Mouse (Mus musculus): ENCODE results near the gene Arf3. TPM values are rescaled to one million over a fixed set of nuclear protein-coding genes. Genes with fewer than 3 reads are reported as not detected.

Arf3 gene
- total and polyA plus RNA-seq, 2 experiments from 2014 or later: 92.9 to 127 TPM

DNA sequence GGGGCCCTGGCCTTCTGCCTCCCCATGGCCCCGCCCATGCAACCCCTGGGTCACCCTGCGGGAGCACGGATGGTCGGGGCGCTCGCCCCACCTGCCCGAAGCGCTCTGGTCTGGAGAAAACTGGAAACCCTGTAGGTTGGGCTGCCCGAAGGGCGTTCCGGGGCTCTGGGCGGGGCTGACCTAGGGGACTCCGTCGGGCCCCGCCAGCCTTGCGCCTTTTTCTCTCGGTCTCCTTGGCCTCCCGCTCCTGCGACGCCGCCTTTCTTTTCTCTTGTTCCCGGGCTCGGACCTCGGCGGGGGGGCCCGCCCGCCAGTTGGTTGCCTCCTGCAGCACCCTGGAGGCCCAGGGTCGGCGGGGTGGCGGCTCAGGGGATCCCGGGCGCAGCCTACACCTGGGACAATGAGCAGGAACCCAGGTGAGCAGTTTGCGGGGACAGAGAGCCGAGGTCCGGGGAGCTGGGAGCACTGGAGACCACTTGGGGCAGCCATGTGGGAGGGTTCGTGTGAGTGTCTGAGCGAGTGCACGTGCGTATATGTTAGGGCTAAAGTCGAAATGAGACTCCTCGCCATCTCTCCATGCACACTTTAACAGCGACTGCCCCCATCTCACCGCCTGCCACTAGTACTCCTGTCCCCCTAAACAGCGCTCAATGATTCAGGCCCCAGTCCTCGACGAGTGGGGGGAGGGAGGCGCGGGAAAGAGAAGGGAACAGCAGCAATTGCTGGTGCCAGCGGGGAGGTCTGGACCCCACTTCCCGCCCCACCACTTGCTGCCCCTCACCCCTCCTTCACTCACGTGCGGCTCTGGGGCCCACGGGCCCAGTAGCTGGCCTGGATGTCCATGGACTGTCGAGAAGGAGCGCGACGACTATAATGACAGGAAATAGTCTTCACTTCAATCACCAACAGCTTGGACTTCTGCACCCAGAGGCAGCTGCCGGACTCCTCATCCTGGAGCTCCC, 44.1 kb upstream of the Arf3 start:
- H3K9ac ChIP-seq (replicated peaks; ENCODE audit: low read length): peak overlapping the region; percentile 34; the same call in 1 of the 2 replicates
- ATAC-seq: no peak
- H3K9me3 ChIP-seq (ENCODE audit: low read length): no peaks in the 10 kb centered on the region
- no peak for DNase-seq (ENCODE audit: low spot score)
- peak overlapping the region; percentile 70 for H3K4me2 ChIP-seq (ENCODE audit: low read depth, low read length)
- H3K27ac ChIP-seq: no peak overlapping the region
- no peaks in the 10 kb centered on the region for H3K36me3 ChIP-seq (ENCODE audit: insufficient read depth, low read length)
- peaks cover 58% of the 10 kb centered on the region for H3K27me3 ChIP-seq (ENCODE audit: insufficient read depth, low read length)
- H3K4me1 ChIP-seq (ENCODE audit: insufficient read depth, low read length): peaks cover 25% of the 10 kb centered on the region; the same call in 1 of the 2 replicates
- peak overlapping the region; percentile 50 for H3K4me3 ChIP-seq (ENCODE audit: low read length)
- no peak for TF ChIP-seq CTCF (IDR thresholded peaks at IDR 0.05; ENCODE audit: low read depth)
- WGBS: 1% methylated on average over 55 of the region's 58 CpGs

DNA sequence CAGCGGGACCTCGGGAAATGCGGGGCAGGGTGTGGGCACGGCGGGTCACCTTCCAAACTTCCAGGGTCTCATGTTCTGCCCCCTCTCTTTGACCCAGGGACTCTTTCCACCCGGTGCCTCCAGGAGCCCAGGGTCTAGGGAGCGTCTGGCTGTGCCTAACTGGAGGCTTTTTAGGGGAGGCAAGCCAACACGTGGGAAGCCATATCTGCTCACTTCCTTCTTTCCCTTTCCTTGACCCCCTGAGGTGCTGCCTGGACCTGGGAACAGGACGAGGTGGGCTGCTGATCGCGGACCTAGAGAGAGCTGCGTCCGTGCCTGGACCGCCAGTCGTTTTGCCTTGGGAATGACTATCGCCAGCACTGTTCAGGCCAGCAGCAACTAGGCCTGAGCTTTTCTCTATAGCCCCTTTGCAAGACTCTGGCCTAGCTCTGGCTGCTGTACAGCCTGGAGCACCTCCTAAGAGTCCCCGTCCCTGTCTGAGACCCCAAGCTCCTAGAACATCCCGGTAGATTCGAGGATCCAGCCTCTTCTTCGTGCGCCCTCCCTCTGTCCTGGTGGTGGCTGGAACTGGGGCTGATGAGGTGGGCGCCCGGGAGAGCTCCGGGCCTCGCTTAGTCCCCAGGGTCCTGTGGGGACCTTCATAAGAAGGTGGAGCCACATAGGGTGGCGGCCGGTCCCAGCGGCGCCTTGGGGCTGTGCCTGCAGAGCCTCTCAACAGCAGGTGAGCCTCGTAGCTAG, 43.2 kb upstream of the Arf3 start:
- ATAC-seq (no peak), DNase-seq (ENCODE audit: low spot score) (no peak)
- peaks cover 25% of the 10 kb centered on the region; the same call in 1 of the 2 replicates for H3K4me1 ChIP-seq (ENCODE audit: insufficient read depth, low read length)
- no peaks in the 10 kb centered on the region for H3K36me3 ChIP-seq (ENCODE audit: insufficient read depth, low read length)
- H3K9ac ChIP-seq (replicated peaks; ENCODE audit: low read length): no peak overlapping the region
- H3K9me3 ChIP-seq (ENCODE audit: low read length): no peaks in the 10 kb centered on the region
- peaks cover 64% of the 10 kb centered on the region for H3K27me3 ChIP-seq (ENCODE audit: insufficient read depth, low read length)
- WGBS: 12% methylated on average over 30 of the region's 30 CpGs
- H3K4me3 ChIP-seq (ENCODE audit: low read length): peak overlapping the region; percentile 50
- H3K27ac ChIP-seq: no peak overlapping the region
- H3K4me2 ChIP-seq (ENCODE audit: low read depth, low read length): peak overlapping the region; percentile 85
- TF ChIP-seq CTCF (IDR thresholded peaks at IDR 0.05; ENCODE audit: low read depth): no peak

DNA sequence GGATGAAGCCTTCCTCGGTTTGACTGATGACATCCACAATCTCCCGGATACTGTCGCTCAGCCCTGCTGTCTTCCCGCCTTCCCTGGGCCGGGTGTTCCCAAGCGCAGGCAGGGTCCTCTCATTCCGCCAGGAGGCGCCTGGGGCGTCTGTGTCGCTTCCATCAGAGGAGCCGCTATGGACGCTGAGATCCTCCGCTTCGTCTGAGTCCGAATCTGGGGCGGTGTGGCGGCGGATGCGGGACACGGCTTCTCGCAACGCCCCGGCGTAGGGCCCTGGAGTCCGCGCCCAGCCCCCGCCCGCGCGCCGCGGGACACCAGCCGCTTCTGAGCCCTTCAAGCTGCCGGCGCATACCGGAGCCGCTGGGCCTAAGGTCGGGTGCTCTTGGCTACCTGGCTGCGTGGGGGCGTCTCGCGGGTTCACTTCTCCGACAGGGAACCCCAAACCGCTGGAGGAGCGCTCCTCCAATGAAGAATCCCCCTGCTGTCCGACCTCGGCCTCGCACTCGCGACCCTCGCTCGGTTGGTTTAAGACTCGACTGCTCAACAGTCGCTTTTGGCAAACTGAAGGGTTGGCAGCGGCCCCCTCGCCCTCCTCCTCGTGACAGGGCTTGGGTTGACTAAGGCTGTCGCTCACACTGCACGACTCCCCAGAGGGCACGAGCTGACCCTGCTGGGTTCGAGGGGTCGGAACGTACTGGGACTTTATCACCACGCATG, 42.5 kb upstream of the Arf3 start:
- peak; percentile 85 for DNase-seq (ENCODE audit: low spot score)
- Histone ChIP-seq H3K9ac (replicated peaks; ENCODE audit: low read length) (peak overlapping the region; percentile 49), H3K27ac (no peak overlapping the region), H3K27me3 (ENCODE audit: insufficient read depth, low read length) (peaks cover 71% of the 10 kb centered on the region), H3K9me3 (ENCODE audit: low read length) (no peaks in the 10 kb centered on the region), H3K4me2 (ENCODE audit: low read depth, low read length) (peak overlapping the region; percentile 85), H3K4me3 (ENCODE audit: low read length) (peak overlapping the region; percentile 47), H3K36me3 (ENCODE audit: insufficient read depth, low read length) (no peaks in the 10 kb centered on the region), H3K4me1 (ENCODE audit: insufficient read depth, low read length) (peaks cover 25% of the 10 kb centered on the region; the same call in 1 of the 2 replicates)
- peak; percentile 61 for ATAC-seq
- peak; percentile 75 for TF ChIP-seq CTCF (IDR thresholded peaks at IDR 0.05; ENCODE audit: low read depth)
- 1% methylated on average over 57 of the region's 64 CpGs for WGBS

DNA sequence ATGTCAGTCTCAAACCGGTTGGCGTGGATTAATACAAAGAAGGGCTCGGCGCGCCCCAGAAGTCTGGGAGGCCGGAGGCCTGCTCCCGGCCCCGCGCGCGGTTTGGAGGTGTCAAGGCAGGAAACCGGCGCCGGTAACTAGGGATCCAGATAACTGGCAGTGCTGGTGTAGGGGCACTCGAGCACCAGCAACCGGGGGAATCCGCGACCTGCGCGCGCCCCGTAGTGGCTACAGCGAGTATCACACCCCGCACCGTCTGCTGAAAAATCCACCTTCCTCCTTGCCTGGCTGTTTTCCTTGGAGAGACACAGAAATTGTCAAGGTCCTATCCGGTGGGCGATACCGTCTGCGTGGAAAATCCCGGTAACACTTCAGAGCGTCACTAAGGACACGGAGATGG, 41.0 kb upstream of the Arf3 start:
- Histone ChIP-seq H3K4me2 (ENCODE audit: low read depth, low read length) (peak overlapping the region; percentile 48), H3K4me1 (ENCODE audit: insufficient read depth, low read length) (peaks cover 25% of the 10 kb centered on the region; the same call in 1 of the 2 replicates), H3K36me3 (ENCODE audit: insufficient read depth, low read length) (no peaks in the 10 kb centered on the region), H3K27me3 (ENCODE audit: insufficient read depth, low read length) (peaks cover 70% of the 10 kb centered on the region), H3K9me3 (ENCODE audit: low read length) (no peaks in the 10 kb centered on the region), H3K27ac (no peak overlapping the region), H3K4me3 (ENCODE audit: low read length) (peak overlapping the region; percentile 24), H3K9ac (replicated peaks; ENCODE audit: low read length) (no peak overlapping the region)
- peak; percentile 89 for TF ChIP-seq CTCF (IDR thresholded peaks at IDR 0.05; ENCODE audit: low read depth)
- ATAC-seq (no peak), DNase-seq (ENCODE audit: low spot score) (peak; percentile 87)
- WGBS: under 1% methylated on average over 32 of the region's 32 CpGs

DNA sequence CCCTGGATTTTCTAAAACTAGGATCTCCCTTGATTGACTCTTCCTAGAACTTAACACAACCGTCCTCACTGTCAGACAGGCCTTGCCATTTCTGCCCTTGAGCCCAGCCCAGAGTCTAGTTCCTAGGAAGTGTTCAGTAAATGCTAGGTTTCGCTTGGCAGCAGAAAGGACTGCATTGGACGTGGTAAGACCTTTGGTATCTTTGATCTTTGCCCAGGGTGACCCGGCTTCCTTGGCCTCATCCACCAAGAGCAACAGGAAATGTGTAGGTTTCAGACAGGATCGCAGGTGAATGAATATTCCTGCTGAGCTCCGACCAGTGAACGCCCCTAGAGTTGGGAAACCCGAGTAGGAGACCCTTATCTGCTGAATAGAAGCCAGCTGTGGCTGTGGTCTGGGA, 39.9 kb upstream of the Arf3 start:
- Histone ChIP-seq H3K4me1 (ENCODE audit: insufficient read depth, low read length) (peaks cover 17% of the 10 kb centered on the region; the same call in 1 of the 2 replicates), H3K4me2 (ENCODE audit: low read depth, low read length) (no peak overlapping the region), H3K4me3 (ENCODE audit: low read length) (no peak overlapping the region), H3K9me3 (ENCODE audit: low read length) (no peaks in the 10 kb centered on the region), H3K27me3 (ENCODE audit: insufficient read depth, low read length) (peaks cover 62% of the 10 kb centered on the region), H3K36me3 (ENCODE audit: insufficient read depth, low read length) (no peaks in the 10 kb centered on the region), H3K27ac (no peak overlapping the region), H3K9ac (replicated peaks; ENCODE audit: low read length) (no peak overlapping the region)
- DNase-seq (ENCODE audit: low spot score): no peak
- WGBS: 10% methylated on average over 8 of the region's 8 CpGs
- no peak for ATAC-seq
- no peak for TF ChIP-seq CTCF (IDR thresholded peaks at IDR 0.05; ENCODE audit: low read depth)

DNA sequence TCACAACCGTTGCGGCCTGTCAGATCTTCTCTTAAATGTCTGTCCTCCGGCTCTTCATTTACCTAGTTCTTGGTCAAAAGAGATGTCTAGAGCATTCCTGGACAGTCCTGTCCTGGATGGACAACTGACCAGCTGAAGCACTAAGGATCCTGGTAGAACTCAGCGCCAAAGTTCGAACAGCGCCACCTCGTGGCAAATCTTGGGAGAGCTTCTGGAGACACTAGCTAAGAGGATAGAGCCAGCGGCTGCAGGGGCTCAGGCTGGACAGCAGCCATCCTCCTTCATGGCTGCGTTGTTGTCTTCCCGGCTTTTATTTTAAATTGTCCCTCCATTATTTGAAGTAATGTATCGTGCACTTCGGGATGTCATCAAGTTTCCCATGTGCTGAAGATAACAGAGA, 36.4 kb upstream of the Arf3 start:
- Histone ChIP-seq H3K36me3 (ENCODE audit: insufficient read depth, low read length) (no peaks in the 10 kb centered on the region), H3K4me2 (ENCODE audit: low read depth, low read length) (no peak overlapping the region), H3K9me3 (ENCODE audit: low read length) (no peaks in the 10 kb centered on the region), H3K27ac (no peak overlapping the region), H3K9ac (replicated peaks; ENCODE audit: low read length) (no peak overlapping the region), H3K4me3 (ENCODE audit: low read length) (no peak overlapping the region), H3K4me1 (ENCODE audit: insufficient read depth, low read length) (no peaks in the 10 kb centered on the region), H3K27me3 (ENCODE audit: insufficient read depth, low read length) (peaks cover 67% of the 10 kb centered on the region)
- peak; percentile 88 for DNase-seq (ENCODE audit: low spot score)
- peak; percentile 88 for TF ChIP-seq CTCF (IDR thresholded peaks at IDR 0.05; ENCODE audit: low read depth)
- ATAC-seq: peak; percentile 51; the same call in 1 of the 2 replicates
- WGBS: 10% methylated on average over 12 of the region's 12 CpGs

Data from hindbrain, postnatal 0 days (tissue).